Mouse (Mus musculus) R1 (cell line): ENCODE data around the gene Gm15128.
"Not testable (repeated sequence)": the region's sequence is repeated elsewhere in the genome, so short reads cannot be mapped to it uniquely, and the experiment has no call there.

ENCODE experiments used
- DNase-seq: peaks from one replicate; pipeline ENCODE4 v3.0.0-alpha.2; 2018; ENCODE audit warnings: low read depth, low spot score

The Gm15128 gene

DNA sequence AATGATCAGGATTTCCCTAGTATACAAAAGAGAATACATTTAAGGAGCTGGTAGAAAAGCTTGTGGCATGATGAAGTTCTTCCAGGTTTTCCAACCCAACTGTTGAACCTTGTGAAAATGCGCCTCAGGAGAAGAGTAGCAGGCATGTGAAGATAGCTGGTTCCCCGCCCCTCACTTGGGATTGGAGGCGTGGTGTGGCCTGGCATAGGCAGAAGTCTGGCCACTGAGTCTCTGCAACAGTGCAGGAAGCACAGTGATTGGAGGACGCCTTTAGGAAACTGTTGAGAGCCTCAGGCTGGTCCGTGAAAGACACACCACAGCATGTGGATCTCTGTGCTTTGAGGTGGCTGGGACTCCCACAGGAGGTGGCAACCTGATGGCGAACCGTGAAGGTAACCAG lies at the start of gene Gm15128:
TSS of gene Gm15128 (plus strand) at position 301 of the 400 bp plus-strand sequence.
- not testable (repeated sequence) for DNase-seq
